Mouse (Mus musculus) adrenal gland, postnatal 4 days (tissue): ENCODE data around the gene Krt75. TPM values are rescaled to one million over a fixed set of nuclear protein-coding genes. Genes with fewer than 3 reads are reported as not detected.
A peak's percentile ranks its signal among the peaks of the same experiment; 100 is the strongest.
"Not testable (repeated sequence)": the region's sequence is repeated elsewhere in the genome, so short reads cannot be mapped to it uniquely, and the experiment has no call there.

Experiments used
- DNase-seq, 2 experiments: peaks; one replicate each; pipeline ENCODE4 v3.0.0; 2021 to 2022; ENCODE audit warnings: low spot score in 2 of 2, mixed read lengths in 2 of 2
- microRNA-seq: library from miRNA; unstranded; fragments of <30 nt; microRNA quantifications from one replicate; pipeline ENCODE4 v1.2.0, GENCODE M21; 2021
- total RNA-seq, 2 experiments: library from RNA; stranded (reverse); gene quantifications; 2 replicates each; pipeline ENCODE4 v1.2.3; 2021

Gene Krt75
- total RNA-seq, 2 experiments from 2014 or later, result not detected

DNA sequence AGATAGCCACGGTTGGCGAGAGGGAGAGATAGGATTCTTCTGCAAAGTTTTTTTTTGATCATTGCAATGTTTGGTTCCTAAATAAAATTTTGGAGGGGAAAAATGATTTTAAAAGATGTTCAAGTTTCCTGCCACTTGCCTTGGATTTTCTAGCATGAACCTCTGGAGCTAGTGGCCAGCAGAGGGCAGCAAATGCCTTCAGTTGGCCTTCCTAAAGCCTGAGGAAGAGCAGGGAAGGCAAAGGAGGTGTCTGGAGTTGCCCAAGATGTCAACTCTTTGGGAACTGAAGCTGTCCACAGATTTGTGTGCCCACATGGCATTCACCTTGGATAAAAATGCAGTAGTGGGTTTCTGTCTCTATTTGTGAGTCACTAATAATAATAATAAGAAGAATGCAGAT, 53.9 kb downstream of the Krt75 start:
- DNase-seq, result peak; percentile 22 to 39

DNA sequence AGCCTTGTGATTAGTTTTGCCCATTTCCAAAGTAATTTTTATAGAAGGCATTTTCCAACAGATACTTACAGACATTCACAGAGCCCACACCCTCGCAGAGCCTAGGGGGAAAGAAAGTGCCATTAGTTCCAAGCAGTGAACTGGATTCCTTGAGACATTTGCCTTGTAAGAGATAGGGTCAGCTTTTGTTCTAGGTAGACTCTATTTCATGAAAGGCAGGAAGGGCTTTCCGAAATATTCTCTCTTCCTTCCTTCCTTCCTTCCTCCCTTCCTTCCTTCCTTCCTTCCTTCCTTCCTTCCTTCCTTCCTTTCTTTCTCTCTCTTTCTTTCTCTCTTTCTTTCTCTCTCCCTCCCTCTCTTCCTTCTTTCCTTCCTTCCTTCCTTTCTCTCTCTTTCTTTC, 56.5 kb downstream of the Krt75 start, which contains the start of gene Gm49425:
Gm49425 (minus strand) TSS at position 101 of the 400 bp plus-strand sequence.
- not testable (repeated sequence) for DNase-seq

Small RNA genes within 50 kb of the gene (microRNA-seq; reads per million reads assigned to microRNA genes)
- not detected for gene Gm44393
- not detected for gene Gm44460

Other genes starting within 250 kb of the Krt75 start
- 1 to 10 TPM in 1 of 2 experiments, under 1 TPM in 1; 0.45 to 1.1 TPM for gene Krt80, start 203.7 kb downstream of the Krt75 start, total RNA-seq
- gene Krt7, start 162.9 kb downstream of the Krt75 start, total RNA-seq, result 10 to 100 TPM in 1 of 2 experiments, 1 to 10 TPM in 1; 4.1 to 12.3 TPM
- gene Krt87, start 135.1 kb downstream of the Krt75 start, total RNA-seq, result not detected
- gene Krt88, start 126.2 kb downstream of the Krt75 start, total RNA-seq, result not detected
- not detected for gene Krt81, start 110.2 kb downstream of the Krt75 start, total RNA-seq
- not detected for gene Krt86, start 100.4 kb downstream of the Krt75 start, total RNA-seq
- not detected for gene Krt83, start 82.4 kb downstream of the Krt75 start, total RNA-seq
- gene Gm49425, start 56.6 kb downstream of the Krt75 start, total RNA-seq, result not detected
- gene Krt84, start 41.1 kb downstream of the Krt75 start, total RNA-seq, result not detected
- gene Krt82, start 23.2 kb downstream of the Krt75 start, total RNA-seq, result not detected
- gene Krt90, start 11.0 kb downstream of the Krt75 start, total RNA-seq, result under 1 TPM; 0.31 to 0.34 TPM
- not detected for gene Gm5414, start 54.3 kb upstream of the Krt75 start, total RNA-seq
- not detected for gene Gm5478, start 73.5 kb upstream of the Krt75 start, total RNA-seq
- gene Krt6b, start 106.4 kb upstream of the Krt75 start, total RNA-seq, result not detected
- not detected for gene Krt6a, start 120.4 kb upstream of the Krt75 start, total RNA-seq
- not detected for gene Krt5, start 139.0 kb upstream of the Krt75 start, total RNA-seq
- gene Krt71, start 169.2 kb upstream of the Krt75 start, total RNA-seq, result not detected
- gene Krt72, start 212.6 kb upstream of the Krt75 start, total RNA-seq, result not detected
- gene Krt73, start 228.4 kb upstream of the Krt75 start, total RNA-seq, result not detected
- gene Krt2, start 244.3 kb upstream of the Krt75 start, total RNA-seq, result not detected